Mouse (Mus musculus): ENCODE measurements at regions not wholly inside any gene's neighbourhood (a gene's known extent, or its start where the extent isn't known, plus 50 kb on each side); places are given as distances from the start of the nearest gene placed in this dataset.

- no peak for DNase-seq (ENCODE audit: low spot score)
These were observed 113.0 kb upstream of the Lhx1 start for GRCm38 (mm10) chr11:84638353-84638752.

DNA sequence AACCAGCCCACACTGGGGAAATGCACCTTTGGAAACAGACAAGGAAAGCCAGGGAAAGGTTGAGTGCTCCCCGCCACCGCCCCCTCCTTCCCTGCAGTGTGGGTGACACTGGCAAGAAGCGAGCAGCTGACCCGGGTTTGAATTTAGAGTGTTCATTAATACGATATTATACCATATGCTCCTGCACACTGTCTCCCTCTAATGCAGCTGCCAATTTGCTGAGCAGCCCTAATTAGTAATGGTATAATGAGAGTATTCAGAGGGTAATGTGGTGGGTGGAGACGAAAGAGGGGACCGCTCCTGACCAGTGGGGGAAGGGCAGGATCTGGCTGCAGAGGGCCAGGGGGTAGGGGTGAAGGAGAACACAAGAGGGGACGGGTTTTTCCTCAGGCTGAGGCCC is 111.9 kb upstream of the Lhx1 start:
- no peak for DNase-seq (ENCODE audit: low spot score)

DNA sequence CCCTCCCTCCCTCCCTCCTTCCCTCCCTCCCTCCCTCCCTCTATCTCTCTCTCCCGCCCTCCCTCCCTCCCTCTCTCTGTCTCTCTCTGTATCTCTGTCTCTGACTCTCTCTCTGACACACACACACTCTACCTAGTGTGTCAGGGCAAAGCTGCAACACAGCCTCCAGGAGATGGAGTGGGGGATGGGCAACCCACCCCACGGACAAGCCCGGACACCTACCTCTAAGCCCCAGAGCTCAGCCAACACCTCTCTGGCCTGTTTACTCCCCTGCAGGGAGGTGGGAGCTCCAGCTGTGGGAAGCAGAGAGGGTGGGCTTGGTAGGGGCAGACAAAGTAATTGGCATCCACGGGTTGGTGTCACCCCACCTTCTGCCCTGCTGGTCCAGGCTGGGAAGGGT is 109.7 kb upstream of the Lhx1 start:
- DNase-seq (ENCODE audit: low spot score): no peak

- DNase-seq (ENCODE audit: low spot score): no peak
These were observed 108.0 kb upstream of the Lhx1 start for GRCm38 (mm10) chr11:84633300-84633699.

DNA sequence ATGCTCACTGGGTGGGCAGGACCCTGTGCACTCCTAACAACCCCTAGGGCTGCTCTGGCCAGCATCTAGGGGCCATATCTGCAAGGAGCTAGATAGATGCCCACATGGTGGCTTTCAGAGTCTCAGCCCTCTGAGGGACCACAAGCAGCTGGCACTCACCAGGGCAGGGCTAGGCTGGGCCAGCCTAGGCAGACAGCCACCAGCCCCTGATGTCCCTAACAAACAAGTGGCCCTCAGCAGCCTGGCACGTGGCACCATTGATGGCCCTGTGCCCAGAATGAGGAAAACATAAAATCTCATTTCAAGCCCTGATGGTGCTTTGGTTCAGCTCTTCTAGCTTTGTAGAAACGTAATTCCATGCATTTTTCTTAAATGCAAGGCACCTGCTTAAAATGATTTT is 102.8 kb upstream of the Lhx1 start:
- DNase-seq (ENCODE audit: low spot score): no peak

GRCm38 (mm10) chr11:84627685-84628084 is 102.3 kb upstream of the Lhx1 start:
- no peak for DNase-seq (ENCODE audit: low spot score)

GRCm38 (mm10) chr11:84627259-84627658 is 101.9 kb upstream of the Lhx1 start:
- no peak for DNase-seq (ENCODE audit: low spot score)

DNA sequence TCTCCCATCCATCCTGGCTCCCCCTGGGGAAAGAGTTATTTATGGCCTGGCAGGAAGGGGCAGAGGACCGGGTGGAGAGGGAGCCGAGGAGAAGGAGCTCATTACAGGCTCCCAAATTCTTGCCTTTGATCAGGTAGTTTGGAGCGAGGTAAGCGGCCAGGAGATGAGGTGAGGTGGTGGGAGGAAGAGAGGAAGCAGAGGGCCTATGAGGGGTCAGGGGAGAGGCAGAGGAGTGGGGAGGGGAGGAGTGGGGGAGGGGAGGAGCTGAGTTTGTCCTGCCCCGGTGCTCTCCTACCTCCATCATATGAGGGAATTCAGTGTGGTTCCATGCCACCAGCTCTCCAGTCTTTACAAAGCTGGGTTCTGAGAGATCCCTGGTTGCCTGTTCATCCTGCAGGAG is 98.8 kb upstream of the Lhx1 start:
- no peak for DNase-seq (ENCODE audit: low spot score)

DNA sequence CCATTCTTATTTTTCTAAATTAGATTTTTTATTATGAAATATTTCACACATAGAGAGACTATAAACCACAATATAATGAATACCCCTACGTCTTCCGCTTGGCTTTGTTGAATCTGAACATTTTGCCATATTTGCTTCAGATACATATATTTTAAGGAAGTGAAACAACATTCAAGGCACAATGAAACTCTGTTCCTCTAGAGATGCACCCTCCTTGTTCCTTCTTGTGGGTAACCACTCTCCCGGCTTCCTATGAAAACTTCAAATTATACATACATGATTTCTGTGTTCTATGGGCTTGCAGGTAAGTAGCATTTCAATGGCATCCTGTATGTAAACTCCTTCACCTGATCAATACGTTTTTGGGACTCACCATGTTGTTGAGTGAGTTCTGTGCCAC is 94.4 kb upstream of the Lhx1 start:
- DNase-seq (ENCODE audit: low spot score): no peak

- no peak for DNase-seq (ENCODE audit: low spot score)
These were observed 93.2 kb upstream of the Lhx1 start for GRCm38 (mm10) chr11:84618576-84618975.

GRCm38 (mm10) chr11:84612982-84613720 is 87.8 kb upstream of the Lhx1 start:
- no peak for DNase-seq (ENCODE audit: low spot score)

- no peak for DNase-seq (ENCODE audit: low spot score)
These were observed 86.2 kb upstream of the Lhx1 start for GRCm38 (mm10) chr11:84611625-84611879.

- no peak for DNase-seq (ENCODE audit: low spot score)
These were observed 85.7 kb upstream of the Lhx1 start for GRCm38 (mm10) chr11:84610774-84611624.

GRCm38 (mm10) chr11:84604781-84605180 is 79.4 kb upstream of the Lhx1 start:
- no peak for DNase-seq (ENCODE audit: low spot score)

DNA sequence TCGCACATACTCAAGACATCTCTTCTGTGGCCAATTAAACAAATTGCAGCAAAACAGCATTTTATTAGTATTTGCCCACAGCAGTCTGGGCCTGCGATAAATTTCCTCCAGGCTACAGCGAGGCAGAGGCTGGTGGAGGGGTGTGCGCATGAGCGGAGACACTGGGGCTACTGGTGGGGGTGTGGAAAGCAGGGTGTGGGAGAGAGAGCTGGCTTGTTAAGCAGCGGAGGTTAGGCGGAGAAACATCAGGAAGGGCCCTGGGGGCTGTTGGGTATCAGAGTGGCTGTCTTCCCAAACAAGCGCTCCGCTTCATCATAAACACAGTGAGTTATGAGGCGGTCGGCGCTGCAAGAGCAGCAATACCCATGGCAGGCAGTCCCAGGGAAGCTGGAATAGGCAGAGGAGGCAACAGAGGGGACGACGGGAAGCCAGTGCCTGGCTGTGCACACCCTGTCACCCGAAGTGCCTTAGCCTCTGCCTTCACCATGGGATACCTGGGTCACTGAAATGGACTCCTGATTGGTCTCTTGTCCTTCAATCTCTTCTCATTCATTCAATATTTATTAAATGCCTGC is 74.0 kb upstream of the Lhx1 start:
- no peak for DNase-seq (ENCODE audit: low spot score)

GRCm38 (mm10) chr11:84597572-84598295 is 72.4 kb upstream of the Lhx1 start:
- DNase-seq (ENCODE audit: low spot score): no peak

DNA sequence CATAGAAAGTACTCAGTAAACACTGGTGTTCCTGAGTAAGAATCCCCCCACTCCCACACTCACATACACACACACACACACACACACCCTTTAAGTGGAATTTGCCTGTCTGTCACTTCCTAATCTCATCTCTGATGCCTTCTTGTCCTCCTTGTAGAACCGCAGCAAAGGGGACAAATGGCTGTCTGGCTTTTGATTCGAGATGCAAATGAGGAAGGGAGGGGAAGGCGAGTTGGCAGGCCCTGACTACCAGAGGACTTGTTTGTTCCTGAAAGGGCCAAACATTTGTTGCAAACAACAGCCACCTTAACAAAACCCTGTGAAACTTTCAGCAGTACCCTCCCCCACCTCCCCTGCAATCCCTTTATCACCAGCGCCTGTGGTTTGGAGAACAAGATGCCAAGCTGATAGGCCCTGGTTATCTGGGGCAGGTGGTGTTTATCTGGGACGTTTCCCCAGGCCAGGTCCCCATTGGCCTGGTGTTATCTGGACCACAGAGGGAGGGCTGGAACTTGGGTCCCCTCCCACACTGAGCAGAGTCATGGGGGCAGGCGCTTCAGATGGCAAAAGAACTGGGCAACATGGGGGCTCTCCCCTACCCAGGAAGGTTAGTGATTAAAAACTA is 67.5 kb upstream of the Lhx1 start:
- no peak for DNase-seq (ENCODE audit: low spot score)

DNA sequence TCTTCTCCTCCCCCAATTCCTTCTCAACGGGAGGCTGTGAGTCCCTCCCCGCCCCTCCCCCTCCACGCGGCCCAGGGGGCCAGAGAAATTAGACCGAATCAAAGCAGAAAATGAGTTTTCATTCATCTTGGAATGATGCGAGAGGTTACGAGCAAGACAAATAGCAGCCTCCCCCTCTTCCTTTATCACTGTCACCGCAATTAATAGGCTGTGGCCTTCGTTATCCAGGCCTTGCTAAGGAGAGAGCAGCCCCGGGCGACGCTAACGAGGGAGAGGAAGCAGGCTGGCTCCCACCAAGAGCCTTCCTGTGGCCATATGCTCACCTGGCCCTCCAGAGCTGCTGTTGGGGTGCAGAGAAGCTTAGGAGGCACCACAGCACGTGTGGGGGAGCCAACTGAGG is 61.8 kb upstream of the Lhx1 start:
- DNase-seq (ENCODE audit: low spot score): no peak

GRCm38 (mm10) chr11:84585626-84586025 is 60.3 kb upstream of the Lhx1 start:
- no peak for DNase-seq (ENCODE audit: low spot score)

DNA sequence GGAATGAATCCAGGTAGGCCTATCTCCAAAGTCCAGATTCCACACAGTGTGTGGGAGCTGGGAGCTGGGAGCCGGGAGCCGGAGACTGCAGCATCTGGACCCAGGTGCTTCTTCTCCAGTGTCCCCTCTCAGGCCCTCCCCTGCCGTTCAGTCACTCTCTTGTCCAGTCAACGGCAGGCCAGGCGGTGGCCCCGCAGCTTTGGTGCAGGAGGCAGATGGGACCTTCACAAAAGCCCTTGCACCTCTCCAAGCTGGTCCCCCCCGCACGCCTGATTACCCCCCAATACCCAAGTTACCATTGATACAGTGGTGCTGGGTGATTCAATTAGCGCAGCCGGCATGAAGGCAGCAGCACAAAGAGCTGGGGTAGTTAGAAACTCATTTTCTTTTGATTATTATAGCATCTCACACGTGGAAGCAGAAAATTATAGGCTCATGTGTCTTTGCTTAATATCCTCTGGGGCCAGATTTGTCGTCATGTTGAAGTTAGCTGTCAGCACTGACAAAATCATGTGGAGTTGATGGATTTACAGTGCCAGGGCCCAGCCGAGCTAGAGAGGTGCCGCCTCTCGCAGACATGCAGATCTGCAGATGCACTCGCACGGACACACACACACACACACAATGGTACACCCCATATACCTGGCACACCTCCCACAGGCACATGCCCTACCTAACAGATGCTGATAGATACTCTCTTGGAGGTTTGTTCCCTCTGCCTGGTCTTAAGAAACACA is 53.6 kb upstream of the Lhx1 start:
- DNase-seq (ENCODE audit: low spot score): no peak

All from gastrocnemius, adult 18-20 months (tissue).